Mouse (Mus musculus): Measurements from ENCODE around the gene Brsk1. TPM values are rescaled to one million over a fixed set of nuclear protein-coding genes. Genes with fewer than 3 reads are reported as not detected.
A peak's percentile ranks its signal among the peaks of the same experiment; 100 is the strongest.

Brsk1 gene
- polyA plus RNA-seq, 1 experiment from 2014 or later = 2.8 TPM

- Histone ChIP-seq H3K36me3 (peaks cover 11% of the 10 kb centered on the region; the same call in 1 of the 2 replicates), H3K4me2 (replicated peaks) (no peak overlapping the region), H3K9ac (no peak overlapping the region), H3K27me3 (no peaks in the 10 kb centered on the region), H3K4me3 (no peak overlapping the region), H3K9me3 (no peaks in the 10 kb centered on the region), H3K4me1 (peaks cover 32% of the 10 kb centered on the region), H3K27ac (no peak overlapping the region)
- ATAC-seq (ENCODE audit: insufficient number of reproducible peaks, insufficient read depth, low FRiP score, low TSS enrichment) = no peak
- WGBS = 80% methylated on average over 1 of the region's 1 CpGs
Measured at GRCm38 (mm10) chr7:4655916-4656315, 34.5 kb upstream of the Brsk1 start.

DNA sequence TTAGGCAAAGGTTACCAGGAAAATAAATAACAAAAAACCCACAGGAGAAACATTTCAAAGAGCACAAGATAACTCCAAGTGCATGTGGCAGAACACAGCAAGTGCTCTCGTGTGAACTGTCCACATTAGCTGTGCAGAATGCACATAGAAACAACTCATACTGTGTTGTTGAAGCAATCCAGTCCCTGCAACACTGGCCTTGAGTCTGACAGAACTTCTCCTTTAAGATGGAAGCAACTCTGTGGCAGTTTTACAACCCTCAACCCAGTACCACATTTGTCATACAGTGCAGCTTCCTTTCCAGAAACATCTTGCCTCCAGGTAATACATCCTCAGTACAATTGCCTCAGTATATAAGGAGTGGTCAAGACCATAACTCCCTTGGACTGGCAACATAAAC lies 33.6 kb upstream of the Brsk1 start:
- peak overlapping the region; percentile 66 for H3K4me2 ChIP-seq (replicated peaks)
- no peaks in the 10 kb centered on the region for H3K27me3 ChIP-seq
- H3K4me3 ChIP-seq = 0 out of 2 replicates have a peak overlapping the region, but pooled peaks have one; percentile 75
- WGBS = 67% methylated on average over 1 of the region's 1 CpGs
- peaks cover 32% of the 10 kb centered on the region for H3K4me1 ChIP-seq
- H3K9me3 ChIP-seq = no peaks in the 10 kb centered on the region
- ATAC-seq (ENCODE audit: insufficient number of reproducible peaks, insufficient read depth, low FRiP score, low TSS enrichment) = no peak
- no peak overlapping the region for H3K27ac ChIP-seq
- peaks cover 6% of the 10 kb centered on the region; the same call in 1 of the 2 replicates for H3K36me3 ChIP-seq
- H3K9ac ChIP-seq = no peak overlapping the region; the same call in 1 of the 2 replicates

DNA sequence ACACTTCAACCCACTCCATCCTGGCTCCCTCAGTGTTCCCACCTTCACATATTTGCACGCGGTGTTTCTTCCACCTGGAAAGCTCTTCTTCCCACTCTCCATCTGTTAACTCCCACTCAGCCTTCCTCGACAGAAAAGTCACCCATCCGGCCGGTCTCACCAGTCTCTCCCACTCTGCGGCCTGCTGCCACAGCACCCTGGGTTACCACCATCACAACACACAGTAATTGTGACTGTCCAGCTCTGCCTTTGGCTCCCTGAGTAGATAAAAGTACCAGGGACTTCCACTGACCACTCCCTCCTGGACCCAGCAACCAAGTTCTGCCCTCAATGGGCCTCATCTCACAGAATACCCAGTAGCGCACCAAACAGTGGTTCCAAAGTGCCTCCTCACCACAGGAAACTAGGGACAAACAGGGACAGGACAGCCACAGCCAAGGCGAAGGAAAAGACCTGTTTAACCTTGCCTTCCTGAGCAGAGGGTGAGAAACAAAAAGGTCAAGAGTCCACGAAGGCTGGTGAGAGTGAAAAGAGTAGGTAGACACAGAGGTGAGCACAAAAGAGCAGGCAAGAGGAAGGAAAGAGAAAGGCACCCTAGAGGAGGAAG lies 32.8 kb upstream of the Brsk1 start:
- Histone ChIP-seq H3K4me3 (peak overlapping the region; percentile 75), H3K9me3 (no peaks in the 10 kb centered on the region), H3K27me3 (no peaks in the 10 kb centered on the region), H3K4me1 (peaks cover 32% of the 10 kb centered on the region), H3K9ac (peak overlapping the region; percentile 89), H3K4me2 (replicated peaks) (peak overlapping the region; percentile 66), H3K36me3 (peaks cover 2% of the 10 kb centered on the region; the same call in 1 of the 2 replicates), H3K27ac (0 out of 2 replicates have a peak overlapping the region, but pooled peaks have one; percentile 94)
- ATAC-seq (ENCODE audit: insufficient number of reproducible peaks, insufficient read depth, low FRiP score, low TSS enrichment) = no peak
- WGBS = 45% methylated on average over 9 of the region's 9 CpGs

GRCm38 (mm10) chr7:4658128-4658907 lies 32.1 kb upstream of the Brsk1 start:
- Histone ChIP-seq H3K4me1 (peaks cover 32% of the 10 kb centered on the region), H3K9ac (peak overlapping the region; percentile 89), H3K27me3 (no peaks in the 10 kb centered on the region), H3K9me3 (no peaks in the 10 kb centered on the region), H3K4me3 (peak overlapping the region; percentile 75), H3K36me3 (peaks cover 3% of the 10 kb centered on the region), H3K4me2 (replicated peaks) (peak overlapping the region; percentile 66), H3K27ac (peak overlapping the region; percentile 94)
- peak; percentile 54 for ATAC-seq (ENCODE audit: insufficient number of reproducible peaks, insufficient read depth, low FRiP score, low TSS enrichment)
- 1% methylated on average over 74 of the region's 78 CpGs for WGBS

GRCm38 (mm10) chr7:4658912-4659551 lies 31.4 kb upstream of the Brsk1 start, which contains the start of gene Ppp6r1:
Gene Ppp6r1, minus strand, starts transcription at chr7:4659019.
- H3K4me1 ChIP-seq = peaks cover 32% of the 10 kb centered on the region
- H3K4me2 ChIP-seq (replicated peaks) = peak within 1 kb of the TSS; percentile 66
- H3K9ac ChIP-seq = peak within 1 kb of the TSS; percentile 89
- no peaks in the 10 kb centered on the region for H3K27me3 ChIP-seq
- H3K27ac ChIP-seq = peak within 1 kb of the TSS; percentile 94
- peaks cover 5% of the 10 kb centered on the region for H3K36me3 ChIP-seq
- no peaks in the 10 kb centered on the region for H3K9me3 ChIP-seq
- ATAC-seq (ENCODE audit: insufficient number of reproducible peaks, insufficient read depth, low FRiP score, low TSS enrichment) = peak; percentile 96
- under 1% methylated on average over 54 of the region's 54 CpGs for WGBS
- H3K4me3 ChIP-seq = peak within 1 kb of the TSS; percentile 75

DNA sequence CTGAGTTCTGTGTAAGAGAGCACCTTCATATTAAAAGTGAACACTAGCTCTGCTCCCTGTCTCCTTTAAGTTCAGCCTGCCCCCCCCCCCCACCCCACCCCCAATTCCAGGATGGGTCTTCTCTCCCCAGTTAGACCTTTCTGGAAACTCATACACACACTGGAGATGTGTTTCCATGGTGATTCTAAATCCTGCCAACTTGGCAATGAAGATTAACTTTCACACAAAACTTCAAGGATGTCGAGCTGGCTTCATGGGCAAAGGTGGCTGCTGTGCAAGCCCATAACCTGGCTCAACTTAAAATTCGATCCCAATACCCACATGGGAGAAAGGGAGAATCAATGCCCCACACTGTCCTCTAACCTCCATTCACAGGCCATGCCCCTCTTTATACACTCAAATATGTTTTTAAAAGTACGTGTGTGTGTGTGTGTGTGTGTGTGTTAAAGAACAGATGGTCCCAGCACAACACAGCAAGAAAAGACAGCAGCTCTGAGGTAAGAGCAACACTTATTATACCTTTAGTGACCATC lies 30.4 kb upstream of the Brsk1 start:
- H3K27me3 ChIP-seq = no peaks in the 10 kb centered on the region
- H3K9me3 ChIP-seq = no peaks in the 10 kb centered on the region
- H3K36me3 ChIP-seq = peaks cover 10% of the 10 kb centered on the region
- H3K27ac ChIP-seq = peak overlapping the region; percentile 94
- peak overlapping the region; percentile 75 for H3K4me3 ChIP-seq
- peaks cover 29% of the 10 kb centered on the region for H3K4me1 ChIP-seq
- WGBS = 62% methylated on average over 3 of the region's 3 CpGs
- ATAC-seq (ENCODE audit: insufficient number of reproducible peaks, insufficient read depth, low FRiP score, low TSS enrichment) = no peak
- H3K4me2 ChIP-seq (replicated peaks) = peak overlapping the region; percentile 66
- peak overlapping the region; percentile 89 for H3K9ac ChIP-seq

DNA sequence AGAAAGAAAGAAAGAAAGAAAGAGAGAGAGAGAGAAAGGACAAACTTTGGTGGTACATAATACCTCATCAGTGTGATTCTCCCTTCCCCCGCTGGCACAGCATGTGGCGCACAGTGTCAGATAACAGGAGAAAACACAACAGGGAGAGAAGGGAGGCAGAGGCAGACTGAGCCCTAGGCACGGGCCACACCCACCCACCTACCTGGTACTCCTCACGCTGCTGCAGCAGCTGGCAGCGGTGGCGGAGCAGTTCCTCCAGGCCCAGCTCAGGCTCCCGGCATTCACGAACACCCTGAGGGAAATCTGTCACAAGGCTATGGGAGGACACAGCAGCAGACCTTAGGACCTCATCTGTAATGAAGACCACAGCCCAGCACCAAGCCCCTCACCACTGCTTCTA lies 27.2 kb upstream of the Brsk1 start:
- H3K27me3 ChIP-seq = no peaks in the 10 kb centered on the region
- no peak overlapping the region for H3K4me2 ChIP-seq (replicated peaks)
- H3K4me1 ChIP-seq = peaks cover 10% of the 10 kb centered on the region; the same call in 1 of the 2 replicates
- ATAC-seq (ENCODE audit: insufficient number of reproducible peaks, insufficient read depth, low FRiP score, low TSS enrichment) = no peak
- no peak overlapping the region for H3K27ac ChIP-seq
- H3K4me3 ChIP-seq = no peak overlapping the region
- H3K9ac ChIP-seq = no peak overlapping the region
- H3K9me3 ChIP-seq = no peaks in the 10 kb centered on the region
- H3K36me3 ChIP-seq = peaks cover 29% of the 10 kb centered on the region
- 59% methylated on average over 8 of the region's 8 CpGs for WGBS

- Histone ChIP-seq H3K4me2 (replicated peaks) (no peak overlapping the region), H3K27me3 (no peaks in the 10 kb centered on the region), H3K9ac (no peak overlapping the region), H3K27ac (no peak overlapping the region), H3K9me3 (no peaks in the 10 kb centered on the region), H3K4me1 (peaks cover 10% of the 10 kb centered on the region; the same call in 1 of the 2 replicates), H3K36me3 (peaks cover 35% of the 10 kb centered on the region), H3K4me3 (no peak overlapping the region)
- ATAC-seq (ENCODE audit: insufficient number of reproducible peaks, insufficient read depth, low FRiP score, low TSS enrichment) = no peak
- 86% methylated on average over 2 of the region's 2 CpGs for WGBS
Measured at GRCm38 (mm10) chr7:4663742-4664141, 26.7 kb upstream of the Brsk1 start.

DNA sequence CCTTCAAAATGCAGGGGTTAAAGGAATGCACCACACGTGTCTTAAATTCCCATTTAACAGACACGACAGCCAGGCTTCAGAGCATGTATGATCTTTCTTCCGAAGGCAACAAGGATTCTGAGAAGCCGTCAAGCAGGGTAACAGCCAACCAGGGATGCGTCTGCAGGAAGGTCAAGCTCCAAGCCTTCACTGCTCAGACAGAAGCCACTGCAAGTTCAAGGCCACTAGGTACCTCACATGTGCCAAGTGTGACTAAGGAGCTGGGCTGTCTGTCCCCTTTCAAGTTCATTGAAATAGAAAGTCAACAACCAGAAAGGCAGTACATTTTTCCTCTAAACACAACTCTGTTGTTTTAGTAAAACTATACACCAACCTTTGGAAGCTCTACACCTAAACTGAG lies 23.5 kb upstream of the Brsk1 start:
- Histone ChIP-seq H3K27ac (no peak overlapping the region), H3K36me3 (peaks cover 60% of the 10 kb centered on the region), H3K4me3 (no peak overlapping the region), H3K9ac (no peak overlapping the region), H3K4me1 (no peaks in the 10 kb centered on the region), H3K27me3 (no peaks in the 10 kb centered on the region), H3K4me2 (replicated peaks) (no peak overlapping the region), H3K9me3 (no peaks in the 10 kb centered on the region)
- ATAC-seq (ENCODE audit: insufficient number of reproducible peaks, insufficient read depth, low FRiP score, low TSS enrichment) = no peak
- WGBS = 93% methylated on average over 5 of the region's 5 CpGs

- ATAC-seq (ENCODE audit: insufficient number of reproducible peaks, insufficient read depth, low FRiP score, low TSS enrichment) = no peak
- 94% methylated on average over 8 of the region's 8 CpGs for WGBS
Measured at GRCm38 (mm10) chr7:4668506-4668905, 21.9 kb upstream of the Brsk1 start.

DNA sequence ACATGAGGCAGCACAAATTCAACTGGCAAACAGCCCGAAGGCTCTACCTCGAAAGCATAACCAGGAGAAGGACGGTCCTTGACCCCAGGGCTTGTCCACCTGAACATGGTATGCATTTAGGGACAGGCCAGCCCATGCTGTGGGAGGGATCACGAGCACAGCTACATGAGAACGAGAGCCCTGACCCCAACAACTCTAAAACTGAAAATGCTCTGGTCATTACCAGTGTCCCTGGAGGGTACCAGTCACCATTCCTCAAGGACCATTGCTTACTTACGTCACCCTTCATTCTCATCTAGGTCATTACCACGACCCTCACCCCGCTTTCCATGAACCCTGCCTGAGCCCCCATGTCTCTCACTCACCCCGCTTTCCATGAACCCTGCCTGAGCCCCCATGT lies 21.2 kb upstream of the Brsk1 start:
- Histone ChIP-seq H3K9me3 (no peaks in the 10 kb centered on the region), H3K27ac (no peak overlapping the region), H3K4me2 (replicated peaks) (no peak overlapping the region), H3K27me3 (no peaks in the 10 kb centered on the region), H3K9ac (no peak overlapping the region), H3K4me1 (no peaks in the 10 kb centered on the region), H3K4me3 (no peak overlapping the region), H3K36me3 (peaks cover 63% of the 10 kb centered on the region)
- no peak for ATAC-seq (ENCODE audit: insufficient number of reproducible peaks, insufficient read depth, low FRiP score, low TSS enrichment)
- 96% methylated on average over 9 of the region's 9 CpGs for WGBS

More at GRCm38 (mm10) chr7:4668506-4668905, 21.9 kb upstream of the Brsk1 start:
- no peak overlapping the region for H3K27ac ChIP-seq
- peaks cover 63% of the 10 kb centered on the region for H3K36me3 ChIP-seq
- no peaks in the 10 kb centered on the region for H3K9me3 ChIP-seq
- H3K27me3 ChIP-seq = no peaks in the 10 kb centered on the region
- no peak overlapping the region for H3K9ac ChIP-seq
- no peak overlapping the region for H3K4me2 ChIP-seq (replicated peaks)
- no peak overlapping the region for H3K4me3 ChIP-seq
- no peaks in the 10 kb centered on the region for H3K4me1 ChIP-seq
